Mouse (Mus musculus) kidney, adult 11 months (tissue): ENCODE measurements around the gene Tnpo2.

Experiments used
- DNase-seq: peaks from one replicate; pipeline ENCODE4 v3.0.0; 2022

Gene Tnpo2

DNA sequence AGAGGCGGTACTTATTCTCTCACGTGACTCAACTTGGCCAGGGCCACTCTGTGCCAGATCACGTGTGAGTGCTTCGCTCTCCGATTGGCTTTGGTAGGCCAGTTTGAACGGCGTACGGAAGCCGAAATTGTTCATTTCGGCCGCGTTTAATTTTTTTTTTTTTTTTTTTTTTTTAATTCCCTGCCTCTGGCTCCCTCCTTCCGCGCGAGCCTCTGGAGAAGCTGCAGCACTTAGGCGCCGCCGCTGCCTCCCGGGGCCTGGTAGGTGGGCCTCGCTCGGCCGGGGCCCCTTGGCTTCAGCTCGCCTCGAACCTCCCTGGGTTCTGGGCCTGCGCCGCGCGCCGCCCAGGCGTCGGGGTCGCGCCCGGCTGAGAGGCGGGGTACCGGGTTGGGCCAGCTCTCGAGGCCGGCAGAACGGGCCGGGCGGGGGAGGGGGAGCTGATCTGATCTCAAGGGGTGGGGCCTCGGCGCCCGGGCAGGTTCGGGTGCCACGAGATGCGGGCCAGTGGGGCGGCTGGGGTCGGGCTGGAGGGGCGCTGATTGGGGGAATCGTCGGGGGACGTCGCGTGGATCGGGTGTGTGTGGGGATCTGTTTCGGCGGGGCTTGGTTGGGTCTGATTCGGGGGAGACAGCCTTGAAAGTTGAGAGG lies at the start of gene Tnpo2:
Tnpo2 (plus strand) TSS at position 198 of the 648 bp plus-strand sequence.
- peak; percentile 95 for DNase-seq

DNA sequence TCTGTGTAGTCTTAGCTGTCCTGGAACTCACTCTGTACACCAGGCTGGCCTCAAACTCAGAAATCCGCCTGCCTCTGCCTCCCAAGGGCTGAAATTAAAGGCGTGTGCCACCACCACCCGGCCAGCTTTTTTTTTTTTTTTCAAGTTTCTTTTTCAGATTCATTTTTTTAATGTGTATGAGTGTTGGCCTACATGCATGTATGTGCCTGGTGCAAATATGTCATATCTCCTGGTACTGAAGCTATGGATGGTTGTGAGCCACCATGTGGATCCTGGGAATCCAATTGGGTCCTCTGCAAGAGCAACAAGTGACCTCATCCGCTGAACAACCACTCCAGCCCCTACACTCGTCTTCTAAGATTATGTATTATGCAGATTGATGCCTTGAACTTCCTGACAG lies 49.3 kb upstream of the Tnpo2 start:
- no peak for DNase-seq

DNA sequence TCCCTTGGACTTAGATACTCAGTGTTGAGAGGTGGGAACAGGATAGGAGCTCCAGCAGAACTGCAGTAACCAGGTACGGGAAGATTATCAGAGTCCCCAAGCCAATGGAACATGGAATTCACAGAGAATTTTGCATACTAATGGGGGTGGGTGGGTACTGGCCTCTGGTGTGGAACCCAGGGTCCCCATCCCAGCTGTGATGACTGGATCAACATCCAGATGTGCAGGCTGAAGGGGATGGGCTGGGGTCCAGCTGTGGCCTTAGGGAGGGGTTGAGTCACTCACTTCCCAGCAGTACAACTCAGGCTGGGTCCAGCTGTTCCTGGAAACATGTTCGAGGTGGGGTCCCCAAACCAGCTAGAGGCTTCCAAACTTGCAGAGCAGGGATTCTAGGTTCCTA lies 48.8 kb upstream of the Tnpo2 start:
- no peak for DNase-seq

DNA sequence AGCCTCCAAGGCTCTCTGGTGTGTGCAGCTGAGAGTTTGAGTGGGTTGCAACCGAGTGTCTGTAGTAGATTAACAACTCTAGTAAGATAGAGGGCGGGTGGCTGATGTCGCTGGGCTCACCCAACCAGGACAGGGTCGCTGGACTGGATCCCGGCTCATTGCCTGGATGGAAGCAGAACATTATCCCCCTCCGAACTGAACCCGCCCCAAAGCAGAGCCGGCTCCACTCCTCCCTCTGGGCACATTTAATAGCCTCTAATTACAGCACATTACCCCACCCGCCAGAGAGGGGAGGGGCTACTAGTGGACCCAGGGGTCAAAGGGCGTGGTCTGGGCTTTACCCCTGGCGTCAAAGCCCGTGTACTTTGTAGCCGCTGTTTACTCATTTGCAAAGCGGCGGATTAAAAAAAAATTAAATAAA lies 47.4 kb upstream of the Tnpo2 start:
- peak; percentile 95 for DNase-seq

DNA sequence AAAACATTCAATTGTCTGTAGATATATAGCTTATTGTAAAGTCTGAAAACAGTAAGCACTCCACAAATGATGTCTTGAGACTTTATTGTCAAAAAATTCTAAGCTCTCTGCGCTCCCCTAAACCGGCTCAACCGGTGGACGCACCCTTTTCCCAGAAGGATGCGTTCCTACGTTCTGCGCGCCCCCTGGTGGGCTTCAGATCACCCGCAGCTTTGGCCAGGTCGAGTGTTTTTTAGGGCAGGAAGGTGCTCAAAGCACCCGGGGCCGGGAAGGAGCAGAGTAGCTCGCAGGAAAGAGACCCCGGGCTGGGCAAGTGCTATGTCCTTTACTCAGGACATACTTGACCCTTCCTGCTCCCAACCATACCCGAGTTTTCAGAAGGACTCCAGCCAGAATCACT lies 46.9 kb upstream of the Tnpo2 start:
- peak; percentile 89 for DNase-seq

DNA sequence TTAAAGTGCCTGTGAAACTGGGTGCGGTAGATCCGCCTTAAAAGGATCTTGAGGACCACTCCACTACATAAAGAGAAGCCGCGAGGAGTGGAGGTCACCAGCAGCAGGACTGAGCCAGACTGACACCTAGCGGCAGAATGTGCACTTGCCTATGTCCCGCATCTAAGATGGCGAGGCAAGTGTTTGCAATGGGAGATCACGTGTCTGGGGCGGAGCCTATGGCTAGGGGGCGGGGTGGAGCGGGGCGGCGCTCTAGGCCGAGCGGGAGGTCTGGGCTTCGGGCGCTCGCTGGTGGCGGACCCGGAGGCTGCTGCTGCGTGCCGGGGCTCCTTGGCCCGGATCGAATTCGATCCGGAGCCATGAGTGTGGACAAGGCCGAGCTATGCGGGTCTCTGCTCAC lies 46.4 kb upstream of the Tnpo2 start, which contains the start of gene Hook2:
Hook2 (plus strand) TSS at position 255 of the 400 bp plus-strand sequence.
- peak; percentile 98 for DNase-seq

DNA sequence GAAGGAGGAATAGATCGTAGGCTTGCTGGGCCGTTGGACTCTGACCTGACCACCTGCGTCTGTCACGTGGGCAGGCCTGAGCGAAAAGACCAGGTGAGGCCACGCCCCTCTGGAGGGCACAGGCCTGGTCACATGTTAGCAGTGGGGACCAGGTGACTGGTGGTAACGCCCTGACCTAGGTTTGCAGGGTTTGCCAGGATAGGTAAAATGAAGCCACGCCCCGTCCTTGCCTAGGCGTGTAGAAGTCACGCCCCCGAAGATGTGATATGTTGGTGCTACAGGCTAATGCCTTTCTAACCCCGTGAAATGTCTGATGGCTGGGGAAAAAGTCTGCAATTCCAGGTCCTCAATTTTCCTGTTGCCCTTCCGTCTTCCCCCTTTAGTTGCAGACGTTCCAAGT lies 45.9 kb upstream of the Tnpo2 start:
- DNase-seq = peak; percentile 98

DNA sequence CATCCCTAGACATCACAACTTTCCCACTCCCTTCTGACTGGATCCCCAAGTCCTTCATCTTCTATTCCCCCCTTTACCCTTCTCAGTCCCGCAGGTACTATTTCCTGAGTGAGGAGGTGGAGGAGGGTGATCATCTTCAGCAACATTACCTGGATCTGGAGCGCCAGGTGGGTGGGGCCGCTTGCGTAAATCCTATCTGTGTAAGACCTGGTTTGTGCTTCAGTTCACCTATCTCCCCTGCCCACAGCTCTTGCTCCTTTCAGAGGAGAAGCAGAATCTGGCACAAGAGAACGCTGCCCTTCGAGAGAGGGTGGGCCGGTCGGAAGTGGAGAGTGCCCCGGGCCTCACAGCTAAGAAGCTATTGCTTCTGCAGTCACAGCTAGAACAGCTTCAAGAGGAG lies 42.3 kb upstream of the Tnpo2 start:
- DNase-seq = peak; percentile 2

DNA sequence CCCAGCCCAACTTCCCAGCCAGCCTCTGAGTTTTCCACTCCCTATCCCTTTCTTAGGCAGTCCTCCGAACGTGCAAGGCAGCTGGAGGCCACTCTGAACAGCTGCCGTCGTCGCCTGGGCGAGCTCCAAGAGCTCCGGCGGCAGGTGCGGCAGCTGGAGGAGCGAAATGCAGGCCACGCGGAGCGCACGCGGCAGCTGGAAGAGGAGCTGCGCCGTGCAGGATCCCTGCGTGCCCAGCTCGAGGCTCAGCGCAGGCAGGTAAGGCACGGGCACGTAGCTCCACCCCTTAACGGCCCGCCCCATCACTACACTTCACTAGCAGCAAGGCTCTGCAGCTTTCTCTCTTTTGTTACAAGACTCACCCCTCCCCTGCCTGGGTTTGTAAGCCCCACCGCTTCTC lies 41.0 kb upstream of the Tnpo2 start:
- no peak for DNase-seq

DNA sequence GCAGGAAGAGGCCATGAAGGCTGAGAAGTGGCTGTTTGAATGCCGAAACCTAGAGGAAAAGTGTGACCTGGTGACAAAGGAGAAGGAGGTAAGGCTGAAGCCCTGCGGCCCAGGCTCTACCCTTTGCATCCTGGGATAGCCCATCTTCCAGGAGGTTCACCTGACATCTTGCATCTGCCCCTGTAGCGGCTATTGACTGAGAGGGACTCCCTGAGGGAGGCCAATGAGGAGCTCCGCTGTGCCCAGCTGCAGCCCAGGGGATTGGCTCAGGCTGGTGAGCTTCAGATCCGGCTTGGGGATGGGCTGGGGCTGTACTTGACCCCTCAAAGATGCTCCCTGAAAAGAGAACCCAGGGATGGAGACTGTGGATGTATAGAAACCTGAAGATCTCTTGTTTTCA lies 39.7 kb upstream of the Tnpo2 start:
- DNase-seq = no peak

DNA sequence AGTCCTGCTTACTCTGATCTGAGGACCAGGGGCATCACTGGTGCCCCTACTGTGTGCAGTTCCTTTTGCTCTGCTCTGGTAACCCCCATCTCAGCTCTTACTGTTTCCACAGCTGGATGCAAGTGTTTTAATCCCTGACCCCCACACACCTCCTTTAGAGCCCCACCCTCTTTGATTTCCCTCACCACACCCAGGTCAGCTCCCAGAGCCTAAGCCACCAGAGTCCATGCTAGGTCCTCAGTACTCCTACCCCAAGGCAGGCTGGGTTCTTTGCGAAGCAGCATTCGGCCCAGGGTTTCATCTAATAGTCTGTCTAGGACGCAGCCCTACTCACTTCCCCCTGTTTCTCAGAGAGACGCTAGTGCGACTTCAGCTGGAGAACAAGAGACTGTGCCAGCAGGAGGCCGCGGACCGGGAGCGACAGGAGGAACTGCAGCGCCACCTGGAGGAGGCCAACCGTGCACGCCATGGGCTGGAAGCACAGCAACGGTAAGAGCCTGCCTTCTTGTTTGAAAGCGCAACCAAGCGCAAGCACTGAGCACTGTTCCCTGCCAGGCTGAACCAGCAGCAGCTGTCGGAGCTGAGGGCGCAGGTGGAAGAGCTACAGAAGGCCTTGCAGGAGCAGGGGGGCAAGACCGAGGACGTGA lies 38.9 kb upstream of the Tnpo2 start:
- DNase-seq = peak; percentile 77

DNA sequence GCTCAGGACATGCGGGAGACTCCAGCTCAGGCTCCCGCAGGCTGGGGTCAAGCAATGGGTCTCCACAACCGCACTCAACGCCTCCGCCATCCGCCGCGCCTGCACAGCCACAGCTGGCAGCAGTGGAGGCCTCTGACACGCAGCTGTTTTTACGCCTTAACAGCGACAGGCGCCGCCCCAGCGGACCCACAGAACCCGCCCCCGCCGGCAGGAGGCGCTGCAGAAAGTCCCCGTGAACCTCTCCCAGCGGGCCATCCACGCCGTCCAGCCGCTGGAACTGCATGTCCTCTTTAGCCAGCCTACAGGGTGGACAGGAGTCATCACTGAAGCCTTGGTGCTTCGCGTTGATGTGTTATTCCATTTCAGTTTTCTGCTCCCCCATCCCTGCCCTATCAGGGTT lies 29.0 kb upstream of the Tnpo2 start:
- DNase-seq = no peak

DNA sequence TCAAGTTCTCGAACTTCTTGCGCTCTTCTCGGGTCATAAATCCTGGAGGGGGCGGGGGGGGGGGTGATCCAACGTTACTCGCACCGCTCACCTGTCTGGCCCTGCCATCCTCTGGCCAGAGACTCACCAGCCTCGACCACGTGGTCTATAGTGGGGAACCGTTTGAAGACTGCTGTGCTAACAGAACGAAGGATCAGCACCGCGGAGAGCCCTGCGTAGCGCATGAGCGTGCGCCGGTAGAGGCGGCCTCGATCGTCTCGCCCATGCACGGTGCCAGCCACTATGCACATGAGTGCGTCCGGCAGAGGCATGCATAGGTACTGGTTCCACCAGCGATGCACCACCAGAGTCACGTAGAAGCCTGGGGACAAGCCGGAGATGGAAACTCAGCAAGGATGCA lies 25.5 kb upstream of the Tnpo2 start:
- DNase-seq = no peak

DNA sequence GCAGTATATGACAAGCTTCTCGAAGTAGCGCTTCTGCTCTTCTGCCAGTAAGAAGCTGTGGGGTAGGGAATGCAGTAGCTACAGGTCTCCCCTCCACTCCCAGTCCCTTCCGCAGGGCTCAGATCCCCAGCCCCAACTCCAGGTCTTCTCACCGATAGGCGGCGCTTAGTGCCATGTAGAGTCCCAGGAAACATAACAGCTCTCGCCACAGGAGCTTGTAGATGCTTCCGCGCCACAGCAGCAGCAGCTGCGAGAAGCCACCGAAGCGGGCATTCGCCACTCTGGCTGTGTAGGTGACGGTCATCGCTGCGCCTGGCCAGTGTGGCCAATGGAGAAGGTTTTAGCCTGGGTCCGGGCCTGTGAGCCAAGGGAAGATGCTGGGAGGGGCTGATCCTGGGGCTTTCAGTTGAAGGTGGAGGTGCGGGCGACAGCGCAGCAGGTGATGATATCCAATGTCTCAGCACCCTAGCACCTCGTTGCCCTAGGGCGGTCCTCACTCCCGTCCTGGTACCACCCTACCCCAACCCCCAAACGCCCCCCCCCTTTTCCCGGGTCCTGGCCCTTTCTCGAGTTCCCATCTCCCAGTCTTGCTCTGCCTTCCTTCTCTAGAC lies 23.4 kb upstream of the Tnpo2 start:
- peak; percentile 73 for DNase-seq

DNA sequence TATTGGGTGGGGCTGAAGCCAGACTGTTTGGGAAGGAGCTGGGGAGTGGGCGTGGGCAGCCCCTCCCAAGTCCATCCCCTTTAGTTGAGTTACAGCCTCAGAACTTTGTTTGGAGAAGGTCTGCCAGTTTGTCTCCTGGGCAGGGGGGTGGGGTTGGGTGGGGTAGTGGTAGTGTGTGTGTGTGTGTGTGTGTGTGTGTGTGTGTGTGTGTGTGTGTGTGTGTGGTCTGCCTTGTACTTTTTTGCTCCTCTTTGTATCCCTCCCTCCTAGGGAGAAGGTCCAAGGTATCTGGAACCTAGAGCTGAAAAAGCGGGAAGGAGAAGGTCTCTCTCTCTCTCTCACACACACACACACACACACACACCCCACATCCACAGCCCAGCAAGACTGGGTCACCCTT lies 22.3 kb upstream of the Tnpo2 start, which contains the start of gene Best2:
Best2 (minus strand) TSS at position 101 of the 400 bp plus-strand sequence.
- DNase-seq = no peak

DNA sequence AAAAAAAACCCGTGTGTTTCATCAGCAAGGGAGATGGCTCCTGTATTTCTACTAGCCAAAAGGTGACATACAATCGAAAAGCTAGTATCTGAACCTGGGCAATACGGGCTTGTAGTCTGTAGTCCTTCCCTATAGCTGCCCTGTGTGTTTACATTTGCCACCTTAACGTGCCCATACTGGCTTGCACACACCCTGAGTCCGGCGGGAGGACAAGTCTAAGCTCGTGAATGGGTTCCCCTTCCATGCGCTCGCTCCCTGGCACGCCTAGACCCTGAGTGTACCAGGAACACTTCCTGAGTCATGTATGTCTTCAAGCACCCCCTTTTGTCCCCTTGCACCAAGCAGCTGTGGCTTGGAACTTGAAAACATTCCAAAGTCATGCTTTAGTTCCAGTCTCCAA lies 20.0 kb upstream of the Tnpo2 start:
- no peak for DNase-seq

DNA sequence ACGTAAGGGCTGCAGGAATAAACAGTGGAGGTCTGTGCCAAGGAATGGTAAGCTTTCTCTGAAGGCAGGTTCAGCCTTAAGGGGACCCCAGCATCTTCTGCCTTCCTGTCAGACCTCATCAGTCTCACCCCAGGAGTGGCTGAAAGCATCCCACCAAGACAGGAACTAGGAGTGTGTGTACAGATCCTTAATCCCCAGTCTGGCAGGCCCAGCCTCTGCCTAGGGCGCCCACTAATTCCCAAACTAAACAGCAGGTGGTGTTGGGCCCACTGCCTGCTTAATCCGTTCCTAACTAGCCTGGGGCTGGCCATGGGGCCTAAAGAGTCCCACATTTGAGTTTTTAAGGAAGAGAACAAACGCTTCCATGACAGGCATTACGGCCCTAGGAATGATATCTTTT lies 19.5 kb upstream of the Tnpo2 start:
- no peak for DNase-seq

DNA sequence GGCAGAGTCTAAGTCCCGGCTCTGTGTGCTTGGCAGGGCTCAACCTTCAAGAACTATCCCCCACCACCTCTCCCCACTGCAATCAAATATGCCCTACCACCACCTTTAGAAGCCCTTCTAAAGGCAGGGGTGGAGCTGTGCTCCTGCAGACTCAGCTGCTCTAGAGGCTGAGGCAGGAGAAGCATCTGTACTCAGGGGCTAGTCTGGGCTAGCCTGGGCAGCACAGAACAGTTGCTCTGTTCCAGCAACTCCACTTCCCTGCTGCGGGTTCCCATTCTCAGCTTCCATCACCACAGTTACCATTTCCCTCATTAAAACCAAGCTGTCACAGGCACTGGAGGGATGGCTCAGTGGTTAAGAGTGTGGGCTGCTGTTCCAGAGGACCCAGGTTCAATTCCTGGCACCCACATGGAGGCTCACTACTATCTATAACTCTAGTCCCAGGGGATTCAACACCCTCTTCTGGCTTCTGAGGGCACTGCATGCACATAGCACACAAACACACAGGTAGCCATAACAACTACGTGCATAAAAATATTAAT lies 15.1 kb upstream of the Tnpo2 start:
- no peak for DNase-seq

DNA sequence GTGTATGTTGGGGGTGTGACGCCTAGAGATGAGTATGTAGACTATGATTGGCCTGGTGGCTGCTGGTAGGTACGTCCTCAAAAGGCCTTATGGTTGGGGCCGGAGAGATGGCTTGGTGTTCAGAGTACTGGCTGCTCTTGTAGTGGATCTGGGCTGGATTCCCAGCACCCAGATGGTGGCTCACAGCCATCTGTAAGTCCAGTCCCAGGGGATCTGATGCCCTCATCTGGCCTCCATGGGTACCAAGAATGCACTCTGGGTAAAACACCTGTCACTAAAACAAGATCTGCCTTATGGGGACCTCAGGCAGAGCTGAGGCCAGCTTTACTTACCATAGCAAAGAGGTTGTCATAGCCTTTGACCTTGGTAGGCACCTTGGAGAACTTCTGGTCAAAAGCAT lies 12.9 kb upstream of the Tnpo2 start:
- DNase-seq = no peak

DNA sequence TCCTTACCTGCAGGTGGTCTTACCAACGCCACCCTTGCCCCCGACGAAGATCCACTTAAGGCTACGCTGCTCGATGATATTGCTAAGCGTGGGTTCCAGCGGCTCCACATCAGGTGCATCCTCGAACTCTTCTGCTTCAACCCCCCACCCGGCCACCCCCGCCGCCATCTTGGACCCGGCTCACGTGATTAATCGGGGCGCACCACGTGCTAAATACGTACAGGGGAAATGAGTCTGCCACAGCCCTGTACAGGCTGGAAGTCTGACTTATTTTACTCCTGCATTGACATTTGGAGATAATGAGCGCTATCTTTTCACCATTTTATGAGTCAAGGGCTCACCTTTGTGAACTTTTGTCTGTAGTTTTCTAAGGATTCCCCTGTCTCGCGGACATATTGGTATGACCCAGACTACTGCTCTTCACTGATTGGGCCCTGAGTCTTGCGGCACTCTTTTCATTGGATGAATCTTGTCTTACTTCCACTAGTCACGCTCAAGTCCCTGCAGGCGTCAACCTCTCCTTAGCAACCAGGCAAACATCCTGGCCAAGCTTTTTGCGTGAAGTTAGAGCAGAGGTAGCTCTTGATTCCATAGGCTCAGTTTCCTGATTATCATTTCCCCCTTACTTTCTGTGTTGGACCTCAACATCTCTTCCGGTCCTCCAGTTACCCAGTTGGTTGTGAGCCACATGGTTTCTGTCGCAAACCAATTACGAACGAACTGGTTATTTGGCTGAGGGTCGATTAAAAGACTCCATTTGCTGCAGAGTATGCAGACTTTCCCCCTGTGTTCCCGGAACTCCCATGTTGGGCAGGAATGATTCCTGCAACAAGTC lies 11.4 kb upstream of the Tnpo2 start, which contains the start of gene Asna1:
Asna1 (minus strand) TSS at position 184 of the 835 bp plus-strand sequence.
- DNase-seq = peak; percentile 91

DNA sequence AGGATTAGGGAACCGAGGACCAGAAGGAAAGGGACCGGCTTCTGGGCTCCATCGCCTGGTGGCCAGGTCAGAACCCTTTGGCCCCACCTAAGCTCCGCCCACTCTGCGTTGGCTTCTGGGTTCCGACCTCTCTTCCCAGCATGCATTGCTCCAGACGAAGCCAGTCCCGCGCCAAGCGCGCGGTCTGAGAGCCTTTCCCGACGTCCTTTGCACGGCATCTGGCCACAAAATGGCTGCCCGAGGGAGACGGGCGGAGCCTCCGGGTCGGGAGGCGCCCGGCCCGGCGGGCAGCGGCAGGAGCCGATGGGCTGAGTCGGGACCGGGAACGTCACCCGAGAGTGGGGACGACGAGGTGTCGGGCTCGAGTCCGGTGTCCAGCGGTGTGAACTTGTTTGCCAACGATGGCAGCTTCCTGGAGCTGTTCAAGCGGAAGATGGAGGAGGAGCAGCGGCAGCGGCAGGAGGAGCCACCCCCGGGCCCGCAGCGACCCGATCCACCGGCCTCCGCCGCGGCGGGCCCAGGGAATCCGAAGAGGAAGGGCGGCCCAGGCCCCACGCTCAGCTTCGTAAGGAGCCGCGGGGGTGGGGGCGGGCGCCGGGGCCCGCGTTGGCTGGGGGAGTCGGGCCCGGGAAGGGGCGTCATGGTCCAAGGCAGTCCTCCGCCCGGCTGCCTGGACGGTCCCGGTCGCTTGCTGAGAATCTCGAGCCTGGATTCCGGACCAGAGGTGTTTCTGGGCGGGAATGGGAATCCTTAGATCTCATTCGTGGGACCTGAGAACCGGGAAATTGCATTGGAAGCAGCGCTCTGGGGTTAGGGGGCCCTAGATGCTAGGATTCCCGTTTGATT lies 9.8 kb upstream of the Tnpo2 start, which contains the start of gene Trir:
Trir (plus strand) TSS at position 154 of the 846 bp plus-strand sequence.
- DNase-seq = peak; percentile 96

DNA sequence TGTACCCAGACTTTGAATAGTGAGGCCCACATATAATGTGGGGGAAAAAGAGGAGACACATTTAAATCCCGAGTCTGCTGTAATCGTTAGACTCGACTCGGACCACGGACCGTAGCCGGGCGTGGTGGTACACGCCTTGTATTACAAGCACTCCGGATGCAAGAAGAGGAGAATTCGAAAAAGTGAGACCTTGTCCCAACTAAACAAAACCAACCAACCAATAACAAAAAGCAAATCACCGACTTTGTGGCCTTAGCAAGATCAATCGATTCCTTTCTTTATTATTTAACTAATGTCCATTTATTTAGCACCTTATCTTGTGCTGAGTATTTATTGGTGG lies 9.2 kb upstream of the Tnpo2 start:
- DNase-seq = no peak
